Comparison of ENCODE assay signal across 10 mouse cellular contexts in the genomic region with DNA sequence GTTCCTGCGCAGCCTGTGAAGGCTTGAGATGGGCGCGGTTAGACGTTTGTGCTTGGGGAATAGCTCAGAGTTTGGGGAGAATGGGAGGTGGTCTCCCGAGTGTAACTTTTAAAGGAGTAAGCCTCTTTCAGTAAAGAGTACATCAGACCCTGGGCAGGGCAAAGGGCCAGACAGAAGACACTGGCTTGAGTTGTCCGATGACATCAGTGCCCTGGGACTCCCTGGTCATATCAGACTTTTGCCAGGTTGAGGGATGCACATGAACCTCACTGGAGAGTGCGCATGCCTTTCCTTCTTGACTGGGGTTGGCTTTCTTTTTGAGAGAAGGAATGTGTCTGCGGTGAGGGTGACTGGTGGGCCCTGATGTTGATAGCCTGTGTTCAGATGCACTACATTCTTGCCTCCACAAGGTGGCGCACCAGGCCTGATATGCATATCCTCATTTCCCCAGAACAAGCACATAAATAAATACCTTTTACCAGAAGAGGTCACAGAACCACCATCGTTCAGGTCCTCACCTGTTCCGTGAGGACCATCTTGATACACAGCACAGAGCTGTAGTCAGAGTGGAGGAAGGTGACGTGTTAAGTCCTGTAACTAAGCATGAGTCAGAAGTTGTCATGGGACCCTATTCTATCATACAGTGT. TPM values are rescaled to one million over a fixed set of nuclear protein-coding genes. Genes with fewer than 3 reads are reported as not detected.
A peak's percentile ranks its signal among the peaks of the same experiment; 100 is the strongest.
DNase-seq lines count a peak whose midpoint lies in the region; ATAC-seq and TF ChIP-seq lines count a peak whose summit lies in the region.
"Had no signal": no experiment of that assay in that cellular context is flagged by ENCODE, and none has a peak within 500 bp of the region (broad histone marks: within the 10 kb centered on the region; RNA-seq: fewer than 3 reads in every experiment).

No protein-coding gene starts in this region.

- H3K9me3 ChIP-seq in heart, postnatal 0 days (replicated peaks; ENCODE audit: control insufficient read depth, low read length) = no peaks in the 10 kb centered on the region
- no peaks in the 10 kb centered on the region for H3K9me3 ChIP-seq in midbrain, postnatal 0 days (ENCODE audit: low read length)
- H3K9me3 ChIP-seq: embryonic facial prominence, embryonic 15.5 days had no signal

- H3K27me3 ChIP-seq in heart, postnatal 0 days (ENCODE audit: control insufficient read depth, insufficient read depth, low read length) = no peaks in the 10 kb centered on the region
- H3K27me3 ChIP-seq in midbrain, postnatal 0 days (ENCODE audit: insufficient read depth, low read length) = no peaks in the 10 kb centered on the region
- H3K27me3 ChIP-seq: embryonic facial prominence, embryonic 15.5 days; megakaryocyte, embryonic 14.5 days had no signal

- intact Hi-C loops in heart, postnatal 25 days (cut with DNase I) = loop anchor here (5.0 kb wide), 1 partner anchor 590 kb away; no protein-coding TSS in a partner anchor
- intact Hi-C loops in heart, postnatal 36 days (cut with DNase I) = loop anchor here (2.0 kb wide), 1 partner anchor 592 kb away; no protein-coding TSS in a partner anchor

- H3K4me1 ChIP-seq in heart, postnatal 0 days (ENCODE audit: control insufficient read depth, insufficient read depth) = no peaks in the 10 kb centered on the region
- no peaks in the 10 kb centered on the region for H3K4me1 ChIP-seq in midbrain, postnatal 0 days (ENCODE audit: insufficient read depth, low read length)
- H3K4me1 ChIP-seq: embryonic facial prominence, embryonic 15.5 days had no signal

- TF ChIP-seq CTCF in heart, postnatal 0 days (IDR thresholded peaks at IDR 0.05; ENCODE audit: low read depth) = peak; percentile 76
- TF ChIP-seq CTCF in midbrain, postnatal 0 days (IDR thresholded peaks at IDR 0.05) = peak; percentile 96

- H3K27ac ChIP-seq in heart, postnatal 0 days (ENCODE audit: low read depth) = no peak overlapping the region
- H3K27ac ChIP-seq in midbrain, postnatal 0 days (ENCODE audit: low read depth, low read length) = no peak overlapping the region
- H3K27ac ChIP-seq: embryonic facial prominence, embryonic 15.5 days had no signal

- ATAC-seq in heart, postnatal 0 days (ENCODE audit: insufficient read depth, low read depth) = no peak
- ATAC-seq in midbrain, postnatal 0 days (ENCODE audit: low FRiP score) = no peak

- no peak overlapping the region for H3K9ac ChIP-seq in heart, postnatal 0 days (replicated peaks; ENCODE audit: low read depth, low read length)
- no peak overlapping the region for H3K9ac ChIP-seq in midbrain, postnatal 0 days (replicated peaks; ENCODE audit: low read length, poor library complexity, severe bottlenecking)
- H3K9ac ChIP-seq: embryonic facial prominence, embryonic 15.5 days had no signal

- no peak for TF ChIP-seq EP300 in heart, postnatal 0 days (IDR thresholded peaks at IDR 0.05; ENCODE audit: low read depth)

- DNase-seq in heart, postnatal 0 days (ENCODE audit: low spot score) = peak; percentile 54
- no peak for DNase-seq in heart, postnatal 25 days (ENCODE audit: low spot score)
- DNase-seq in Muller cell, postnatal 12 days (ENCODE audit: inconsistent ontology term) = peak; percentile 62
- peak; percentile 18 to 20 for DNase-seq in cerebellum, postnatal 36 days
- peak; percentile 6 to 7 for DNase-seq in heart, postnatal 36 days
- peak; percentile 32 to 53 for DNase-seq in layer of hippocampus, postnatal 36 days
- DNase-seq in midbrain, postnatal 0 days (ENCODE audit: low spot score) = peak; percentile 56
- peak; percentile 17 for DNase-seq in yolk sac, embryonic 10.5 days (ENCODE audit: low spot score)

- no peak overlapping the region for H3K4me2 ChIP-seq in heart, postnatal 0 days (ENCODE audit: low read depth, low read length)
- no peak overlapping the region for H3K4me2 ChIP-seq in midbrain, postnatal 0 days (ENCODE audit: low read depth, low read length, poor library complexity, severe bottlenecking)
- H3K4me2 ChIP-seq: embryonic facial prominence, embryonic 15.5 days had no signal

- H3K36me3 ChIP-seq in heart, postnatal 0 days (replicated peaks; ENCODE audit: control insufficient read depth, insufficient read depth, low read length) = no peaks in the 10 kb centered on the region
- no peaks in the 10 kb centered on the region for H3K36me3 ChIP-seq in midbrain, postnatal 0 days (ENCODE audit: insufficient read depth, low read length)
- H3K36me3 ChIP-seq: embryonic facial prominence, embryonic 15.5 days had no signal

- 74% methylated on average over 12 of the region's 12 CpGs for WGBS in heart, postnatal 0 days
- WGBS in midbrain, postnatal 0 days = 73% methylated on average over 12 of the region's 12 CpGs

- no peak overlapping the region for H3K4me3 ChIP-seq in heart, postnatal 0 days (ENCODE audit: low read depth, low read length)
- no peak overlapping the region for H3K4me3 ChIP-seq in midbrain, postnatal 0 days (ENCODE audit: low read depth, low read length)
- H3K4me3 ChIP-seq: embryonic facial prominence, embryonic 15.5 days; megakaryocyte, embryonic 14.5 days had no signal

RNA-seq across cellular contexts. Expression of a gene that starts 30.7 kb away (rescaled TPM):
- 9.6 and 12.7 TPM in 2 replicates for total RNA-seq in heart, postnatal 0 days (2014; rRNA removed; ENCODE audit: low replicate concordance)
- polyA plus RNA-seq in heart, postnatal 0 days (2015; fragmentation: Nextera tagmentation; extraction: Ambion mirVana) = 9.2 and 10.3 TPM in 2 replicates
- 1 to 10 TPM; 3.5 to 7.5 TPM for total RNA-seq in heart, postnatal 25 days (2021)
- 1 to 10 TPM; 4.4 to 5.4 TPM for total RNA-seq in heart, postnatal 36 days (2021)
- 10 to 100 TPM; 27.1 to 31.2 TPM for total RNA-seq in layer of hippocampus, postnatal 36 days (2021)
- total RNA-seq in midbrain, postnatal 0 days (2014; rRNA removed) = 48.2 and 49.7 TPM in 2 replicates
- 68.1 and 70.1 TPM in 2 replicates for polyA plus RNA-seq in midbrain, postnatal 0 days (2015; fragmentation: Nextera tagmentation; extraction: Ambion mirVana)

RNA-seq across cellular contexts. Expression of a gene that starts 54.3 kb away (rescaled TPM):
- not detected in 2 replicates for total RNA-seq in heart, postnatal 0 days (2014; rRNA removed; ENCODE audit: low replicate concordance)
- polyA plus RNA-seq in heart, postnatal 0 days (2015; fragmentation: Nextera tagmentation; extraction: Ambion mirVana) = 0.23 TPM in 1 of 2 replicates, not detected in the other
- under 1 TPM in 1 of 2 experiments, not detected in 1; 0.36 TPM for total RNA-seq in heart, postnatal 25 days (2021)
- under 1 TPM; 0.25 to 0.68 TPM for total RNA-seq in heart, postnatal 36 days (2021)
- total RNA-seq in layer of hippocampus, postnatal 36 days (2021) = 1 to 10 TPM in 1 of 2 experiments, under 1 TPM in 1; 0.91 to 1.2 TPM
- 1.7 and 3.5 TPM in 2 replicates for total RNA-seq in midbrain, postnatal 0 days (2014; rRNA removed)
- polyA plus RNA-seq in midbrain, postnatal 0 days (2015; fragmentation: Nextera tagmentation; extraction: Ambion mirVana) = 2.0 and 3.1 TPM in 2 replicates
